In the genomic region with DNA sequence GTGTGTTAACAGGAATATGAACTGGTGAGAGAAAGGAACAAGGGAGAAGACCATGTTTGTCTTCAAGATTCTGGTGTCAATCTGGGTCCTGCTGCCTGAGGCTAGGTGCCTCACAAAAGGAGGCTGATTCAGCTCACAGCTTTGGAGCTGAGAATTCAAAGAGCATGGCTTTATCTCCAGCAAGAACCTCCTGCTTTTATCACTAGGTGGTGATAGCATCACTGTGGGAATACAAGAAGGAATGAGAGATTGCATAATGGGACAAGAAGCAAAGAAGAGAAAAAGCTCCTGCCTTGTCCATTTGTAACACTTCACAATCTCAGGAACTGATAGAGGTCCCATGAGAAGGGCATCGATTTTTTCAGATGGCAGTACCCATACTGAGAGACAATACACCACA, we compare ENCODE assay signal across 13 mouse cellular contexts.
"Had no signal": no experiment of that assay in that cellular context is flagged by ENCODE, and none has a peak within 500 bp of the region (broad histone marks: within the 10 kb centered on the region; RNA-seq: fewer than 3 reads in every experiment).

No protein-coding gene starts in this region.

- ATAC-seq: midbrain, embryonic 15.5 days had no signal

- H3K9me3 ChIP-seq: limb, embryonic 10.5 days; liver, embryonic 15.5 days; midbrain, embryonic 15.5 days; neural tube, embryonic 13.5 days; stomach, embryonic 15.5 days had no signal

- H3K27me3 ChIP-seq: midbrain, embryonic 15.5 days; neural tube, embryonic 13.5 days; stomach, embryonic 15.5 days had no signal

- DNase-seq: kidney, adult 8-10 months; kidney, postnatal 25 days; layer of hippocampus, adult 9-11 months; lung, adult 2 months; lung, postnatal 36 days; right cerebral cortex, postnatal 14 days; thymus, postnatal 4 days had no signal

- H3K4me1 ChIP-seq: neural tube, embryonic 13.5 days; stomach, embryonic 15.5 days had no signal

- H3K9ac ChIP-seq: liver, embryonic 15.5 days; midbrain, embryonic 15.5 days; neural tube, embryonic 13.5 days; stomach, embryonic 15.5 days had no signal

- H3K4me3 ChIP-seq: limb, embryonic 10.5 days; liver, embryonic 15.5 days; midbrain, embryonic 15.5 days; neural tube, embryonic 13.5 days; stomach, embryonic 15.5 days had no signal

- H3K36me3 ChIP-seq: limb, embryonic 10.5 days; liver, embryonic 15.5 days; midbrain, embryonic 15.5 days; neural tube, embryonic 13.5 days; stomach, embryonic 15.5 days had no signal

- H3K4me2 ChIP-seq: liver, embryonic 11.5 days; liver, embryonic 15.5 days; midbrain, embryonic 15.5 days; neural tube, embryonic 13.5 days; stomach, embryonic 15.5 days had no signal

- H3K27ac ChIP-seq: limb, embryonic 10.5 days; liver, embryonic 15.5 days; midbrain, embryonic 15.5 days; neural tube, embryonic 13.5 days; stomach, embryonic 15.5 days had no signal
